Mouse (Mus musculus): ENCODE results near the gene Ppm1l.

GRCm38 (mm10) chr3:69393079-69393478, 76.4 kb downstream of the Ppm1l start:
- TF ChIP-seq POLR2A (IDR thresholded peaks at IDR 0.05; ENCODE audit: insufficient read depth, low read depth, low read length) (no peak), CTCF (IDR thresholded peaks at IDR 0.05) (no peak), EP300 (IDR thresholded peaks at IDR 0.05; ENCODE audit: insufficient read depth, low read depth, low read length) (no peak)

All from heart, adult 2 months (tissue).